Mouse (Mus musculus) megakaryocyte, embryonic 14.5 days (primary cell): ENCODE measurements at regions not wholly inside any gene's neighbourhood (a gene's known extent, or its start where the extent isn't known, plus 50 kb on each side); places are given as distances from the start of the nearest gene placed in this dataset.

Experiments
- FLI1 ChIP-seq: IDR thresholded peaks from 2 replicates; pipeline ENCODE4 v1.6.1; 2012; ENCODE audit warnings: low read length, inconsistent platforms, mixed read lengths
- GATA1 ChIP-seq: IDR thresholded peaks from 3 replicates; pipeline ENCODE4 v1.6.1; 2012; ENCODE audit warnings: mixed read lengths, low read length, inconsistent platforms, borderline replicate concordance

GRCm38 (mm10) chr2:117666528-117666927, 323.7 kb upstream of the Rasgrp1 start:
- TF ChIP-seq GATA1 (no peak), FLI1 (no peak)
